Mouse (Mus musculus) right cerebral cortex, postnatal 10 days (tissue): Measurements from ENCODE around the gene Hmcn2.

Source experiments
- DNase-seq, 2 experiments: peaks; one replicate each; pipeline ENCODE4 v3.0.0; 2021; ENCODE audit warnings: low spot score in 2 of 2

The Hmcn2 gene

GRCm38 (mm10) chr2:31454280-31454679 is 140.1 kb downstream of the Hmcn2 start:
- peak; percentile 66 to 69 for DNase-seq

- no peak for DNase-seq
Measured at GRCm38 (mm10) chr2:31455418-31455817, 141.2 kb downstream of the Hmcn2 start.

- no peak for DNase-seq
Measured at GRCm38 (mm10) chr2:31458460-31458859, 144.2 kb downstream of the Hmcn2 start.

GRCm38 (mm10) chr2:31458989-31459936 is 145.0 kb downstream of the Hmcn2 start:
- no peak for DNase-seq

- DNase-seq: peak in 1 of 2 experiments; percentile 52
Measured at GRCm38 (mm10) chr2:31460025-31460571, 145.9 kb downstream of the Hmcn2 start.

GRCm38 (mm10) chr2:31460920-31461319 is 146.7 kb downstream of the Hmcn2 start:
- DNase-seq: no peak

- no peak for DNase-seq
Measured at GRCm38 (mm10) chr2:31462051-31462450, 147.8 kb downstream of the Hmcn2 start.

- no peak for DNase-seq
Measured at GRCm38 (mm10) chr2:31463253-31463652, 149.0 kb downstream of the Hmcn2 start.

- no peak for DNase-seq
Measured at GRCm38 (mm10) chr2:31463696-31464528, 149.7 kb downstream of the Hmcn2 start.

GRCm38 (mm10) chr2:31464529-31464910 is 150.3 kb downstream of the Hmcn2 start:
- DNase-seq: no peak

- DNase-seq: no peak
Measured at GRCm38 (mm10) chr2:31467457-31467856, 153.2 kb downstream of the Hmcn2 start.

- DNase-seq: no peak
Measured at GRCm38 (mm10) chr2:31468857-31469256, 154.6 kb downstream of the Hmcn2 start.

GRCm38 (mm10) chr2:31469480-31469879 is 155.3 kb downstream of the Hmcn2 start:
- DNase-seq: no peak

GRCm38 (mm10) chr2:31469931-31470682 is 155.9 kb downstream of the Hmcn2 start, which contains the start of gene Ass1:
Gene Ass1, plus strand, starts transcription at chr2:31470207.
- peak; percentile 68 to 70 for DNase-seq

- DNase-seq: no peak
Measured at GRCm38 (mm10) chr2:31470683-31471385, 156.6 kb downstream of the Hmcn2 start.

GRCm38 (mm10) chr2:31471611-31472010 is 157.4 kb downstream of the Hmcn2 start:
- DNase-seq: no peak

- DNase-seq: no peak
Measured at GRCm38 (mm10) chr2:31472406-31473065, 158.3 kb downstream of the Hmcn2 start.

- no peak for DNase-seq
Measured at GRCm38 (mm10) chr2:31473941-31474340, 159.7 kb downstream of the Hmcn2 start.

GRCm38 (mm10) chr2:31474686-31475085 is 160.5 kb downstream of the Hmcn2 start:
- no peak for DNase-seq
